In genomic region chr15:81523901-81524300, GRCm38 (mm10) we compare ENCODE assay signal across 7 mouse cellular contexts. TPM values are rescaled to one million over a fixed set of nuclear protein-coding genes. Genes with fewer than 3 reads are reported as not detected.
A peak's percentile ranks its signal among the peaks of the same experiment; 100 is the strongest.
DNase-seq lines count a peak whose midpoint lies in the region; ATAC-seq and TF ChIP-seq lines count a peak whose summit lies in the region.

No protein-coding gene starts in this region.

- H3K9ac ChIP-seq in embryonic facial prominence, embryonic 15.5 days, result peak overlapping the region; percentile 57
- H3K9ac ChIP-seq in midbrain, postnatal 0 days (replicated peaks; ENCODE audit: low read length, poor library complexity, severe bottlenecking), result peak overlapping the region; percentile 9; the same call in 1 of the 2 replicates

- H3K27ac ChIP-seq in spleen, adult 2 months (ENCODE audit: insufficient read depth, low read length), result peak overlapping the region; percentile 80
- peak overlapping the region; percentile 85 for H3K27ac ChIP-seq in embryonic facial prominence, embryonic 15.5 days (replicated peaks)
- peak overlapping the region; percentile 84 for H3K27ac ChIP-seq in midbrain, postnatal 0 days (ENCODE audit: low read depth, low read length)

- TF ChIP-seq CTCF in spleen, adult 2 months (IDR thresholded peaks at IDR 0.05; ENCODE audit: extremely low read depth, insufficient read depth, insufficient read length, insufficient replicate concordance), result no peak
- TF ChIP-seq CTCF in midbrain, postnatal 0 days (IDR thresholded peaks at IDR 0.05), result no peak

- H3K9me3 ChIP-seq in embryonic facial prominence, embryonic 15.5 days (replicated peaks), result no peaks in the 10 kb centered on the region
- no peaks in the 10 kb centered on the region for H3K9me3 ChIP-seq in midbrain, postnatal 0 days (ENCODE audit: low read length)

- no peaks in the 10 kb centered on the region for H3K27me3 ChIP-seq in spleen, adult 2 months (ENCODE audit: control insufficient read depth, insufficient read depth, low read length)
- no peaks in the 10 kb centered on the region for H3K27me3 ChIP-seq in embryonic facial prominence, embryonic 15.5 days
- H3K27me3 ChIP-seq in midbrain, postnatal 0 days (ENCODE audit: insufficient read depth, low read length), result no peaks in the 10 kb centered on the region

- ATAC-seq in embryonic facial prominence, embryonic 15.5 days (ENCODE audit: insufficient number of reproducible peaks, low FRiP score, low TSS enrichment, low read depth), result no peak
- no peak for ATAC-seq in midbrain, postnatal 0 days (ENCODE audit: low FRiP score)
- no peak for ATAC-seq in frontal cortex, adult (ENCODE audit: low TSS enrichment)

- 7% methylated on average over 12 of the region's 12 CpGs for WGBS in spleen, adult 2 months
- under 1% methylated on average over 12 of the region's 12 CpGs for WGBS in embryonic facial prominence, embryonic 15.5 days
- 2% methylated on average over 12 of the region's 12 CpGs for WGBS in midbrain, postnatal 0 days

- no peaks in the 10 kb centered on the region for H3K36me3 ChIP-seq in spleen, adult 2 months (ENCODE audit: control insufficient read depth, insufficient read depth, low read length)
- H3K36me3 ChIP-seq in embryonic facial prominence, embryonic 15.5 days, result no peaks in the 10 kb centered on the region
- no peaks in the 10 kb centered on the region for H3K36me3 ChIP-seq in midbrain, postnatal 0 days (ENCODE audit: insufficient read depth, low read length)

- no peak for TF ChIP-seq POLR2A in spleen, adult 2 months (IDR thresholded peaks at IDR 0.05; ENCODE audit: low read depth, low read length)

- peaks cover 3% of the 10 kb centered on the region; the same call in 1 of the 2 replicates for H3K4me1 ChIP-seq in spleen, adult 2 months (ENCODE audit: control insufficient read depth, insufficient read depth, insufficient read length)
- peaks cover 9% of the 10 kb centered on the region for H3K4me1 ChIP-seq in embryonic facial prominence, embryonic 15.5 days
- H3K4me1 ChIP-seq in midbrain, postnatal 0 days (ENCODE audit: insufficient read depth, low read length), result no peaks in the 10 kb centered on the region

- peak overlapping the region; percentile 93; the same call in 1 of the 2 replicates for H3K4me3 ChIP-seq in spleen, adult 2 months (ENCODE audit: extremely low read depth, insufficient read depth, insufficient read length)
- peak overlapping the region; percentile 66 for H3K4me3 ChIP-seq in embryonic facial prominence, embryonic 15.5 days (replicated peaks)
- H3K4me3 ChIP-seq in midbrain, postnatal 0 days (ENCODE audit: low read depth, low read length), result peak overlapping the region; percentile 58

- H3K4me2 ChIP-seq in embryonic facial prominence, embryonic 15.5 days (replicated peaks), result peak overlapping the region; percentile 99
- peak overlapping the region; percentile 95 for H3K4me2 ChIP-seq in midbrain, postnatal 0 days (ENCODE audit: low read depth, low read length, poor library complexity, severe bottlenecking)

- DNase-seq in spleen, adult 2 months (ENCODE audit: low read depth in 1 of 2, low spot score in 2 of 2), result no peak
- no peak for DNase-seq in spleen, postnatal 14 days (ENCODE audit: low spot score in 2 of 2)
- peak; percentile 11 to 48 for DNase-seq in kidney, postnatal 4 days
- peak; percentile 43 for DNase-seq in midbrain, postnatal 0 days (ENCODE audit: low spot score)
- DNase-seq in urinary bladder, adult 2 months (ENCODE audit: low spot score), result no peak

RNA-seq across cellular contexts. Expression of gene Rbx1, which starts 57.8 kb away (rescaled TPM):
- 32.3 and 32.9 TPM in 2 replicates for polyA plus RNA-seq in spleen, adult 2 months (2012; rRNA removed)
- 418 and 468 TPM in 2 replicates for polyA plus RNA-seq in embryonic facial prominence, embryonic 15.5 days (2015; fragmentation: Nextera tagmentation; extraction: Ambion mirVana)
- 152 and 155 TPM in 2 replicates for total RNA-seq in midbrain, postnatal 0 days (2014; rRNA removed)
- polyA plus RNA-seq in midbrain, postnatal 0 days (2015; fragmentation: Nextera tagmentation; extraction: Ambion mirVana), result 397 and 411 TPM in 2 replicates
- polyA plus RNA-seq in urinary bladder, adult 2 months (2012; rRNA removed), result 152 and 157 TPM in 2 replicates

Comparison
In these comparisons a context has a peak if more than half of its experiments do, and no peak if none do; other contexts are left out.
1. DNase-seq: peak in kidney, postnatal 4 days (2 of 2) and midbrain, postnatal 0 days (single experiment); none in spleen, adult 2 months (0 of 2), spleen, postnatal 14 days (0 of 2) and urinary bladder, adult 2 months (single experiment).
2. Peak in every context shown above with its lines, with median percentiles within 50 percentile points of each other: H3K27ac ChIP-seq and H3K4me3 ChIP-seq.